Mouse (Mus musculus): Measurements from ENCODE around the gene Magi2.
"Not testable (repeated sequence)": the region's sequence is repeated elsewhere in the genome, so short reads cannot be mapped to it uniquely, and the experiment has no call there.

GRCm38 (mm10) chr5:20710845-20711244 lies 1484.0 kb downstream of the Magi2 start:
- TF ChIP-seq POLR2AphosphoS2 (IDR thresholded peaks at IDR 0.05; ENCODE audit: insufficient read length, low read depth); CEBPB (IDR thresholded peaks at IDR 0.05; ENCODE audit: insufficient read depth, poor library complexity, severe bottlenecking); POLR2A (IDR thresholded peaks at IDR 0.05; ENCODE audit: insufficient read length, low read depth); MYOG (IDR thresholded peaks at IDR 0.05; ENCODE audit: control insufficient read depth in 1 of 3, insufficient read depth in 1 of 3, insufficient read length in 2 of 3, low read depth in 2 of 3); MAX (IDR thresholded peaks at IDR 0.05; ENCODE audit: low read depth); E2F4 (IDR thresholded peaks at IDR 0.05; ENCODE audit: insufficient read depth); MYOD1 (IDR thresholded peaks at IDR 0.05; ENCODE audit: control insufficient read depth in 1 of 3, insufficient read length in 2 of 3, low read depth in 2 of 3); TCF3 (IDR thresholded peaks at IDR 0.05; ENCODE audit: insufficient read length, low read depth): not testable (repeated sequence)

Measured in myocyte (in vitro differentiated cells).